Mouse (Mus musculus): ENCODE data around the gene Klf7.

- TF ChIP-seq CTCF (IDR thresholded peaks at IDR 0.05; ENCODE audit: low read depth) = no peak
- TF ChIP-seq EP300 (IDR thresholded peaks at IDR 0.05; ENCODE audit: low read depth) = no peak
Measured at GRCm38 (mm10) chr1:63995828-63996227, 126.3 kb downstream of the Klf7 start.

Measured in liver, embryonic 14.5 days (tissue).